In the genomic region with DNA sequence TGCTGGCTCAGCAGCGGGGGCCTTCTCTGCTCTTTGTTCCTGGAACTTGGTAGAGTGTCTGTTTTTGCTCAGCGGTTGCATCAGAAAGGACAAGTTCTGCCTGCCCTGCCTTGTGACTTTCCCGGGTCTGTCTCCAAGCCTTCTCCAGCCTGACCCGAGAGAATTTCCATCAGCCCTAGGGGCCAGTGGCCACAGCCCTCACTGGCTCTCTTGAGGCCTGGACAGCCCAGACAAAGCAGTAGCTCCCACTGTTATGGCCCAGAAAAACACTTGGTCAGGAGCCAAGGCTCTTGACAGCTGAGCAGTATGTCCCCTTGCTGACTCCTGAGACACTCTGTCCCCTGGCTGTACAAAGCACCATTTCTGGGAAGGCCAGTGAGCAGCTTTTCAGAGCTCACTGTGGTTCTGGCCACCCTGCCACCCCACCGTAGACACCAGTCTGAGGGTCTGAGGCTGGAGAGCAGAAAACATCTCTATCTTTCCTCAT, we compare ENCODE assay signal across 8 mouse cellular contexts. TPM values are rescaled to one million over a fixed set of nuclear protein-coding genes. Genes with fewer than 3 reads are reported as not detected.
DNase-seq lines count a peak whose midpoint lies in the region; ATAC-seq and TF ChIP-seq lines count a peak whose summit lies in the region.

TSS of gene Phyhd1 (plus strand) at position 437 of the 487 bp plus-strand sequence.

- no peak within 1 kb of the TSS for H3K9ac ChIP-seq in neural tube, embryonic 12.5 days
- H3K9ac ChIP-seq in hindbrain, postnatal 0 days (replicated peaks; ENCODE audit: low read length): peak within 1 kb of the TSS; percentile 37; the same call in 1 of the 2 replicates

- H3K27ac ChIP-seq in neural tube, embryonic 12.5 days: 0 out of 2 replicates have a peak within 1 kb of the TSS, but pooled peaks have one; percentile 42
- peak within 1 kb of the TSS; percentile 86 for H3K27ac ChIP-seq in hindbrain, postnatal 0 days
- H3K27ac ChIP-seq in left cerebral cortex, adult 2 months: peak within 1 kb of the TSS; percentile 91

- H3K4me3 ChIP-seq in neural tube, embryonic 12.5 days: no peak within 1 kb of the TSS
- H3K4me3 ChIP-seq in hindbrain, postnatal 0 days (ENCODE audit: low read length): no peak within 1 kb of the TSS
- no peak within 1 kb of the TSS for H3K4me3 ChIP-seq in left cerebral cortex, adult 2 months

- no peak for ATAC-seq in neural tube, embryonic 12.5 days (ENCODE audit: low FRiP score, low read depth)
- peak; percentile 76 for ATAC-seq in hindbrain, postnatal 0 days

- H3K4me1 ChIP-seq in neural tube, embryonic 12.5 days: peaks cover 12% of the 10 kb centered on the region
- peaks cover 26% of the 10 kb centered on the region for H3K4me1 ChIP-seq in hindbrain, postnatal 0 days (ENCODE audit: insufficient read depth, low read length)

- 0 out of 2 replicates have a peak, but pooled peaks have one; percentile 13 for TF ChIP-seq CTCF in hindbrain, postnatal 0 days (IDR thresholded peaks at IDR 0.05; ENCODE audit: low read depth)
- TF ChIP-seq CTCF in left cerebral cortex, adult 2 months (IDR thresholded peaks at IDR 0.05): no peak

- WGBS in neural tube, embryonic 12.5 days: 49% methylated on average over 5 of the region's 5 CpGs
- WGBS in hindbrain, postnatal 0 days: 21% methylated on average over 5 of the region's 5 CpGs

- peaks cover 40% of the 10 kb centered on the region for H3K36me3 ChIP-seq in neural tube, embryonic 12.5 days
- H3K36me3 ChIP-seq in hindbrain, postnatal 0 days (ENCODE audit: insufficient read depth, low read length): peaks cover 21% of the 10 kb centered on the region; the same call in 1 of the 2 replicates

- H3K9me3 ChIP-seq in neural tube, embryonic 12.5 days: no peaks in the 10 kb centered on the region
- no peaks in the 10 kb centered on the region for H3K9me3 ChIP-seq in hindbrain, postnatal 0 days (ENCODE audit: low read length)

- H3K4me2 ChIP-seq in neural tube, embryonic 12.5 days (replicated peaks): no peak within 1 kb of the TSS
- no peak within 1 kb of the TSS for H3K4me2 ChIP-seq in hindbrain, postnatal 0 days (ENCODE audit: low read depth, low read length)

- no peaks in the 10 kb centered on the region for H3K27me3 ChIP-seq in neural tube, embryonic 12.5 days (replicated peaks)
- H3K27me3 ChIP-seq in hindbrain, postnatal 0 days (ENCODE audit: insufficient read depth, low read length): no peaks in the 10 kb centered on the region

- DNase-seq in neural tube, embryonic 10.5 days (ENCODE audit: extremely low spot score, low spot score): no peak
- DNase-seq in cerebellum, adult 9-10 months: peak; percentile 86
- DNase-seq in gastrocnemius, postnatal 10 days: peak; percentile 52
- DNase-seq in hindbrain, postnatal 0 days (ENCODE audit: low spot score): peak; percentile 87
- peak; percentile 39 to 55 for DNase-seq in left cerebral cortex, adult 2 months (ENCODE audit: extremely low spot score in 1 of 2, low spot score in 2 of 2)
- DNase-seq in lung, postnatal 4 days: peak; percentile 60 to 81
- no peak for DNase-seq in thymus, postnatal 0 days (ENCODE audit: low spot score)

- intact Hi-C loops in left cerebral cortex, adult 2 months (cut with DNase I): loop anchor here (1.0 kb wide), 1 partner anchor 24 kb away; no protein-coding TSS in a partner anchor

RNA-seq across cellular contexts. Expression of gene Phyhd1, which starts in this region (rescaled TPM):
- polyA plus RNA-seq in neural tube, embryonic 12.5 days (2016; fragmentation: Nextera tagmentation; extraction: Ambion mirVana): 3.8 and 4.2 TPM in 2 replicates
- total RNA-seq in gastrocnemius, postnatal 10 days (2021): 10 to 100 TPM; 11.3 to 12.4 TPM
- 5.6 and 8.9 TPM in 2 replicates for total RNA-seq in hindbrain, postnatal 0 days (2014; rRNA removed)
- 6.2 and 7.4 TPM in 2 replicates for polyA plus RNA-seq in hindbrain, postnatal 0 days (2015; fragmentation: Nextera tagmentation; extraction: Ambion mirVana)
- total RNA-seq in left cerebral cortex, adult 2 months (2021): 10 to 100 TPM; 21.7 to 27.3 TPM
- polyA plus RNA-seq in thymus, postnatal 0 days (2015; fragmentation: Nextera tagmentation; extraction: Ambion mirVana): 2.8 and 3.0 TPM in 2 replicates

Comparison
In these comparisons a context has a peak if more than half of its experiments do, and no peak if none do; other contexts are left out.
1. DNase-seq: peak in cerebellum, adult 9-10 months (single experiment), gastrocnemius, postnatal 10 days (single experiment), hindbrain, postnatal 0 days (single experiment), left cerebral cortex, adult 2 months (2 of 2) and lung, postnatal 4 days (2 of 2); none in neural tube, embryonic 10.5 days (single experiment) and thymus, postnatal 0 days (single experiment).
2. Peak in every context shown above with its lines, with median percentiles within 50 percentile points of each other: H3K27ac ChIP-seq.